Mouse (Mus musculus) macrophage (primary cell): ENCODE data around the gene Cxcl12. TPM values are rescaled to one million over a fixed set of nuclear protein-coding genes. Genes with fewer than 3 reads are reported as not detected.

ENCODE experiments used
- H3K27ac ChIP-seq: fragments of 350-480 bp; formaldehyde crosslinking; 2 replicates; pipeline ENCODE4 v1.9.0; 2021
- H3K36me3 ChIP-seq: fragments of 350-480 bp; formaldehyde crosslinking; 2 replicates; pipeline ENCODE4 v1.9.0; 2021; ENCODE audit errors: inconsistent target
- H3K4me3 ChIP-seq: fragments of 350-480 bp; formaldehyde crosslinking; 2 replicates; pipeline ENCODE4 v1.9.0; 2021; ENCODE audit errors: inconsistent target
- H3K79me2 ChIP-seq: fragments of 350-480 bp; formaldehyde crosslinking; 2 replicates; pipeline ENCODE4 v1.9.0; 2021; ENCODE audit errors: inconsistent target
- WGBS: methylation state at CpG from one replicate; pipeline ENCODE4 v1.1.7; 2026; ENCODE audit warnings: inconsistent platforms; ENCODE audit not compliant: missing documents; 5-methylcytosine and 5-hydroxymethylcytosine counted together
- polyA plus RNA-seq: library from polyadenylated mRNA; stranded (reverse); fragments of 250-400 nt; gene quantifications from 3 replicates; pipeline ENCODE4 v1.2.4, GENCODE M21; 2018; ENCODE audit warnings: inconsistent platforms

The Cxcl12 gene
- polyA plus RNA-seq, 1 experiment from 2014 or later, result 0.10 TPM

GRCm38 (mm10) chr6:117220831-117221345 is 52.6 kb downstream of the Cxcl12 start:
- WGBS, result 93% methylated on average over 11 of the region's 11 CpGs
- Histone ChIP-seq H3K27ac (no peak overlapping the region), H3K79me2 (no peaks in the 10 kb centered on the region), H3K4me3 (no peak overlapping the region), H3K36me3 (no peaks in the 10 kb centered on the region)
